Mouse (Mus musculus) lung, embryonic 14.5 days (tissue): ENCODE data around the gene 3110009E18Rik. TPM values are rescaled to one million over a fixed set of nuclear protein-coding genes. Genes with fewer than 3 reads are reported as not detected.

Source experiments
- ATAC-seq: fragments of 200-750 bp; cut with Nextera tagmentation; 2 replicates; pipeline ENCODE4 v1.8.0; 2017; ENCODE audit warnings: mild to moderate bottlenecking, moderate TSS enrichment, moderate library complexity; ENCODE audit not compliant: insufficient read depth
- DNase-seq: peaks from one replicate; pipeline ENCODE4 v3.0.0-alpha.2; 2015
- H3K27ac ChIP-seq: fragments of 300-500 bp; sonication (generic); 2 replicates; pipeline ENCODE4 v1.5.1; 2014; ENCODE audit warnings: low read depth, mild to moderate bottlenecking, moderate library complexity
- H3K27me3 ChIP-seq: fragments of 300-500 bp; sonication (generic); 2 replicates; pipeline ENCODE4 v1.6.1; 2014; ENCODE audit warnings: low read length, control low read depth; ENCODE audit not compliant: insufficient read depth
- H3K36me3 ChIP-seq: fragments of 300-500 bp; sonication (generic); 2 replicates; pipeline ENCODE4 v1.6.1; 2014; ENCODE audit warnings: control low read depth; ENCODE audit not compliant: insufficient read depth
- H3K4me1 ChIP-seq: fragments of 300-500 bp; sonication (generic); 2 replicates; pipeline ENCODE4 v1.6.1; 2014; ENCODE audit warnings: antibody characterized with exemption, control low read depth; ENCODE audit not compliant: insufficient read depth
- H3K4me2 ChIP-seq: fragments of 300-500 bp; sonication (generic); 2 replicates; pipeline ENCODE4 v1.6.1; 2014; ENCODE audit warnings: mild to moderate bottlenecking
- H3K4me3 ChIP-seq: fragments of 300-500 bp; sonication (generic); 2 replicates; pipeline ENCODE4 v1.5.1; 2014; ENCODE audit warnings: low read depth, low read length
- H3K9ac ChIP-seq: fragments of 300-500 bp; sonication (generic); 2 replicates; pipeline ENCODE4 v1.6.1; 2014
- H3K9me3 ChIP-seq: fragments of 300-500 bp; sonication (generic); 2 replicates; pipeline ENCODE4 v1.6.1; 2016; ENCODE audit warnings: low read depth, low read length, control low read depth
- CTCF ChIP-seq: IDR thresholded peaks from 2 replicates; pipeline ENCODE4 v1.5.1; 2016; ENCODE audit warnings: antibody characterized with exemption, low read depth
- WGBS: fragments of 180-500 bp; shearing (Covaris S2); extraction: QIAGEN DNeasy Blood & Tissue Kit; methylation state at CpG from one replicate; pipeline ENCODE4 v1.1.7; 2014; 5-methylcytosine and 5-hydroxymethylcytosine counted together
- polyA plus RNA-seq: library from polyadenylated mRNA; unstranded; fragments of >200 nt; fragmentation: Nextera tagmentation; extraction: Ambion mirVana; gene quantifications from 2 replicates; pipeline ENCODE4 v1.2.1, GENCODE M21; 2014

Gene 3110009E18Rik
- polyA plus RNA-seq, 1 experiment from 2014 or later = 17.2 TPM

DNA sequence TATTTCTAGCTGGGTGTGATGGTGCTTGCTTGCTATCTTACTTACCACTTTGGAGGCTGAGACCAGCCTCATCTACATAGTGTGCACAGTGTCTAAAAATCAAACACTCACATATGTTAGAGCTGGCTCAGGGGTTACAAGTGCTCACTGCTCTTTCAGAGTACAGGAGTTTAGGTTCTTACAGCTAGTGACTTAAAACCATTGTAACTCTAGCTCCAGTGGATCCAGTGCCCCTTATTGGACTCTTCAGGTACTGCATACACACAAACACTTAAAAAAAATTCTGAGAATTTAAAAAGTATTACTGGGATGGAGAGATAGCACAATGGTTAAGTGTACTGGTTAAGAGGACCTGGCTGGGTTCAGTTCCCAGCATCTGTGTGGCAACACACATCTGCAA, 26.0 kb downstream of the 3110009E18Rik start:
- Histone ChIP-seq H3K4me1 (no peaks in the 10 kb centered on the region), H3K9me3 (no peaks in the 10 kb centered on the region), H3K36me3 (no peaks in the 10 kb centered on the region), H3K4me3 (no peak overlapping the region), H3K9ac (no peak overlapping the region), H3K27ac (no peak overlapping the region), H3K4me2 (no peak overlapping the region), H3K27me3 (no peaks in the 10 kb centered on the region)
- no peak for ATAC-seq
- TF ChIP-seq CTCF = peak; percentile 40; the same call in 1 of the 2 replicates
- DNase-seq = peak; percentile 24

DNA sequence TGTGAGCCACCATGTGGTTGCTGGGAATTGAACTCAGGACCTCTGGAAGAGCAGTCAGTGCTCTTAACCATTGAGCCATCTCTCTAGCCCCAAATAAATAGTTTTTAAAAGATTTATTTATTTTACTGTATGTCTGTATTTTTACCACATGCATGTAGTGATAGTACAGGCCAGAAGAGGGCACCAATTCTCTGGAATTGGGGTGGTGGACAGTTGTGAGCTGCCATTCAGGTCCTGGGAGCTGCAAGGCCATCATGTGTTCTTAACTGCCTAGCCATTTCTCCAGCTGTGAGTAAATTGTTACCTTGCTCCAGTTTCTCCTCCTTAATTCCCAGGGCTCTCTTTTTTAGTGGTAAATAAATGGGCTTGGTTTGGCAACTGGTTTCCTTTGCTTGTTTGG, 33.2 kb downstream of the 3110009E18Rik start:
- Histone ChIP-seq H3K27ac (no peak overlapping the region), H3K4me3 (no peak overlapping the region), H3K4me1 (0 out of 2 replicates have a peak, but pooled peaks cover 5% of the 10 kb centered on the region), H3K9ac (no peak overlapping the region), H3K36me3 (no peaks in the 10 kb centered on the region), H3K4me2 (no peak overlapping the region), H3K27me3 (no peaks in the 10 kb centered on the region), H3K9me3 (no peaks in the 10 kb centered on the region)
- ATAC-seq (no peak), DNase-seq (peak; percentile 76)
- TF ChIP-seq CTCF = peak; percentile 72

- peak; percentile 72 for TF ChIP-seq CTCF
- WGBS = 9% methylated on average over 1 of the region's 1 CpGs
These were observed 34.3 kb downstream of the 3110009E18Rik start for GRCm38 (mm10) chr1:120155325-120155724.

DNA sequence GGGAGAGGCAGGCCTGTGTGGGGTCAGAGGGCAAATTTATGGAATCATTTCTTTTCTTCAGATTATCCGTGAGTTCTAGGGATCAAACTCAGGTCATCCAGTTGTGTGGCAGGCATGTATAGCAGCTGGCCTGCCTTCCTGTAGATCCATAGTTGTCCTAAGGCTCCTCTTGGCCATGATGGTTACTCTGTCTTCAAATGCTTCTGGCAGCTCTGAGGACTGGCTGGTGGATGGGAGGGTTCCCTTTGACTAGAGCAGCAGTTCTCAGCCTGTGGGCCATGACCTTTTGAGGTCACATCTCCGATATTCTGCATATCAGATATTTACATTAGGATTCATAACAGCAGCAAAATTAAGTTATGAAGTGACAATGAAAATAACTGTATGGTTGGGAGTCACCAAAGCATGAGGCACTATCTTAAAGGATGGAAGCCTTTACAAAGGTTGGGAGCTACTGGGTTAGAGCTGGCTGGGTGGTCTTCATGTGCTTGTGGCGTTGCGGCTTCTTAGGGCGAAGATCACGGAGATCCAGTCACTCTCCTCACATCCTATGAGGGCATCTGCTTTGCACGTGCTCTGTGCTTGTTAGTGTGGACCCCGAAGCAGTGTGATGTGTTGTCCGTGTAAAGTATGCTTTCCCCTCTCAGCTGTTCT, 37.6 kb downstream of the 3110009E18Rik start:
- ATAC-seq = peak; percentile 92
- WGBS = 45% methylated on average over 9 of the region's 9 CpGs
- H3K4me3 ChIP-seq = no peak overlapping the region
- peak overlapping the region; percentile 6; the same call in 1 of the 2 replicates for H3K27ac ChIP-seq
- H3K9me3 ChIP-seq = no peaks in the 10 kb centered on the region
- DNase-seq = peak; percentile 84
- no peak overlapping the region for H3K9ac ChIP-seq
- no peak for TF ChIP-seq CTCF
- no peak overlapping the region for H3K4me2 ChIP-seq
- H3K36me3 ChIP-seq = no peaks in the 10 kb centered on the region
- H3K4me1 ChIP-seq = 0 out of 2 replicates have a peak, but pooled peaks cover 5% of the 10 kb centered on the region
- H3K27me3 ChIP-seq = no peaks in the 10 kb centered on the region

More at GRCm38 (mm10) chr1:120155325-120155724, 34.3 kb downstream of the 3110009E18Rik start:
- Histone ChIP-seq H3K27me3 (no peaks in the 10 kb centered on the region), H3K27ac (no peak overlapping the region), H3K36me3 (no peaks in the 10 kb centered on the region), H3K4me3 (no peak overlapping the region), H3K9ac (no peak overlapping the region), H3K9me3 (no peaks in the 10 kb centered on the region), H3K4me2 (no peak overlapping the region), H3K4me1 (0 out of 2 replicates have a peak, but pooled peaks cover 5% of the 10 kb centered on the region)
- peak; percentile 61 for DNase-seq
- no peak for ATAC-seq

DNA sequence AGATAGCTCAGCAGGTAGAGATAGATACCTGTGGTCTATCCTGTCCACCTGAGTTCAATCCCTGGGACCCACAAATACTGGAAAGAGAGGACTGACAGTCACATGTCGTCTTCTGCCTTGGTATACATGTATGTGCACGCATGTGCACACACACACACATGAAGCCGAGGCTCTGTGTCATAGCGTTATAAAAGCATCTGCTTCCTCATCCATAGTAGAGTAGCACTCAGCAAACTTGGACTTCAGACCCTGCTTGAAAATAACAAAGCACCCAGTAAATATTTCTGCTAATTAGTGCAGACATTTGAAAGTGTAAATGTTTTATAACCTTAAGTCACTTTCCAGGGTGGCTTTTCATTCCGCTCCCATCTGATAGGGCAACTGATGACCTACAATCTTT, 40.5 kb downstream of the 3110009E18Rik start:
- Histone ChIP-seq H3K9ac (no peak overlapping the region), H3K9me3 (no peaks in the 10 kb centered on the region), H3K4me1 (0 out of 2 replicates have a peak, but pooled peaks cover 5% of the 10 kb centered on the region), H3K4me3 (no peak overlapping the region), H3K27me3 (no peaks in the 10 kb centered on the region), H3K36me3 (no peaks in the 10 kb centered on the region), H3K4me2 (no peak overlapping the region), H3K27ac (no peak overlapping the region)
- DNase-seq (no peak), ATAC-seq (no peak)
- no peak for TF ChIP-seq CTCF
- 89% methylated on average over 5 of the region's 5 CpGs for WGBS

GRCm38 (mm10) chr1:120162616-120163015, 41.6 kb downstream of the 3110009E18Rik start:
- no peak overlapping the region for H3K4me2 ChIP-seq
- H3K4me1 ChIP-seq = 0 out of 2 replicates have a peak, but pooled peaks cover 5% of the 10 kb centered on the region
- no peak overlapping the region for H3K4me3 ChIP-seq
- WGBS = 65% methylated on average over 1 of the region's 1 CpGs
- H3K27me3 ChIP-seq = no peaks in the 10 kb centered on the region
- H3K9ac ChIP-seq = no peak overlapping the region
- H3K9me3 ChIP-seq = no peaks in the 10 kb centered on the region
- H3K36me3 ChIP-seq = no peaks in the 10 kb centered on the region
- DNase-seq (no peak), ATAC-seq (no peak)
- no peak for TF ChIP-seq CTCF
- H3K27ac ChIP-seq = no peak overlapping the region

DNA sequence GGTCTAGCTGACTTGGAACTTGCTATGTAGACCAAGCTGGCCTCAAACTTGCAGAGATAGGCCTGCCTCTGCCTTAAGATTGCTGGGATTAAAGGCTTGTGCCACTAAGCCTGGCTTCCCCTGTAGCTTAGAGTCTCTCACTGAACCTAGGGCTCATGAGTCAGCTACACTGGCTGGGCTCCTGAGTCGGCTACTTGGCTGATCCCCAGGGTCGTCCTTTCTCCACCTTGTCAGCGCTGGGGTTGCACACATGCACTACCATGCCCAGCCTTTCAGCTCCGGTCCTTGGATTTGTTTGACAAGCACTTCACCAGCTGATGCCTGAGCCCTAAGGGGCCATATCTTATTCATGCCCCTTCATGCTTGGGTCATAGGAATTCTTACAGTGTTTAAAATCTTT, 47.0 kb downstream of the 3110009E18Rik start:
- no peaks in the 10 kb centered on the region for H3K36me3 ChIP-seq
- no peak overlapping the region for H3K4me2 ChIP-seq
- 48% methylated on average over 4 of the region's 4 CpGs for WGBS
- no peaks in the 10 kb centered on the region for H3K27me3 ChIP-seq
- H3K4me3 ChIP-seq = no peak overlapping the region
- DNase-seq = no peak
- H3K9ac ChIP-seq = no peak overlapping the region
- H3K27ac ChIP-seq = no peak overlapping the region
- peak; percentile 13; the same call in 1 of the 2 replicates for ATAC-seq
- H3K9me3 ChIP-seq = no peaks in the 10 kb centered on the region
- H3K4me1 ChIP-seq = no peaks in the 10 kb centered on the region
- TF ChIP-seq CTCF = no peak
